Mouse (Mus musculus): ENCODE results near the gene Anxa2. TPM values are rescaled to one million over a fixed set of nuclear protein-coding genes. Genes with fewer than 3 reads are reported as not detected.

Anxa2 gene
- total RNA-seq, 2 experiments from 2014 or later = 34.1 to 50.4 TPM

DNA sequence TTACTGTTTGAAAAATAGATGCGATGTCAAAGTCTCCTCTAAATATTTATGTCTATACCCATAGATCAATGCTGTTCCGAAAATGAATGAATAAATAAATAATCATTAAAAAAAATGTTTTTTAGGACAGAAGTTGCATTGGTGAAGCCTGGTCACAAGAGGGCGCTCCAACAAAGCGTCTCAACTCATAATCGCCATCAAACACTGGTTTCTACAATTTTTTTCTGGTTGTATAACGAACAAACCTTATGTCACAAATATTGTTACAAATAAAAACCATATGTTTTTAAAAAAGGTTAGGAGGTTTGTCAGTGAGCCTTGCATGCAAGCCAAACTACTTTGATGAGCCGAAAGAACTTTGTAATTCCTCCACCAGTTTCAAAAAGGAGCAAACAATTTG is 52.2 kb downstream of the Anxa2 start:
- intact Hi-C loops (cut with DNase I) = no loop called here
- DNase-seq = no peak

DNA sequence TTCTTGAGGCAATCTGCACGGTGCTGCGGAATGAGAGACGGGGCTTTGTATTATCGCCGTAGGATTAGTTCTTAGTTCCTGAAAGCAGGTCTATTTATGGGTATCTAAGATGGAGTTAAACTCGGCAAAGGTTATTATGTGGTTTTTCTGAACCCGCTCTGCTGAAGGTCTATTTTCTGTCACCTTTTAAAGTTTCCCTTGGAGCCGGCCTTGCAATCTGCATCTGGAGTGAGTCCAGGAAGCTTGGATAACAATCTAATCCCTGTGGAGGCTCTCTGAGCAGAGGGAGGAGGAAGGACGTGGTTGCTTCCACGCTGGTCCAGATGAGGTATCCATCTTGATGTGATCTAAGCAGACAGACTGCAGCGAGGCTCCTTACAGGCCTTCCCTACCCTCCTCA is 53.8 kb downstream of the Anxa2 start:
- intact Hi-C loops (cut with DNase I) = no loop called here

DNA sequence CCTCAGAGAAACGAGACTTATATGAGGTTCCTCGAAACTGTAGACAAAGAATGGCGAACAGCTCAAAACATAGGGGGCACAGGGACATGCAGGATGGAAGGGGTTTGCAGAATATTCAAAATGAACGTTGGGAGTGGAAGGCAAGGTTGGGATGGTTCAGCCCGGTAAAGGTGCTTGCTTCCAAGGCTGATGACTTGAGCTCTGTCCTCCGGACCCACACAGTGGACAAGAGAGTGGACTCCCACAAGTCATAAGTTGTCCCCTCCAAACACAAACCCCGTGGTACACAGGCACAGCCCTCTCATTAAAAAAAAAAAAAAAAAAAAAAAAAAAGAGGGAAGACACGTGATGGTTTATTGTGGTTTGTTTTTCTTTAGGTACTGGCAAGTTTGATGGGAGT is 54.6 kb downstream of the Anxa2 start:
- DNase-seq = no peak
- intact Hi-C loops (cut with DNase I) = no loop called here

More for the DNA sequence above, 53.8 kb downstream of the Anxa2 start:
- DNase-seq = no peak

DNA sequence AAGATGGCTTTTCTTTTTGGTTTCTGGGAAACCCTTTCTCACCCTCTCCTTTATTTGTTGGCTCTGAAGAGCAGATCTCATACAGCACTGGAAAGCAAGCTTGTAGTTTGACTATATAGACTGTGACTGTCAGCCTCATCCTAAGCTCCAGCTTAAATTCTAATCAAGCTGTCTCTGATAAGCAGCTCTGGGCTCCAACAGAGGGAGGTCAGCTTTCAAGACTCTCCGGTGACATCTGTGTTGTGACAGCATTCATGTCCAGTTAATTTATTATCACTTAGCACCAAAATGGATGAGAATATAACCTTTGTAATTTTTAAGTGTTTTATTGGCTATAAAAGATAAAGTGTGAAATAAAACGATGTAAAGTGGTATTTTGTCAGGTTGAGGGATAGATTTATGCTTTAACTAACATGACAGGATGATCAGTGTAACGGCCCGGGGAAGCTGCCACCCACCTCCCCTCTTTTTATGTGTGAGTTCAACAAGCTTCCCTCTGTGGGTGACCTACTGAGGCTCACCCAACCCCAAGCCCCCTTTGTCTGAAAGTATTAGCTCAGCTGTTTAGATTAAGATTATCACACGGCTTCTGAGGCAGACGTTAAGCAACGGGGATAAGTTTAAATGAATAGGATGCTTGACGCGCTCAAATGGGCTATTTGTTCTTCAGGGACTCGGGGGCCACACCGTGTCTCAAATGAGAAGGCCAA is 58.6 kb downstream of the Anxa2 start:
- no peak for DNase-seq
- intact Hi-C loops (cut with DNase I) = no loop called here

DNA sequence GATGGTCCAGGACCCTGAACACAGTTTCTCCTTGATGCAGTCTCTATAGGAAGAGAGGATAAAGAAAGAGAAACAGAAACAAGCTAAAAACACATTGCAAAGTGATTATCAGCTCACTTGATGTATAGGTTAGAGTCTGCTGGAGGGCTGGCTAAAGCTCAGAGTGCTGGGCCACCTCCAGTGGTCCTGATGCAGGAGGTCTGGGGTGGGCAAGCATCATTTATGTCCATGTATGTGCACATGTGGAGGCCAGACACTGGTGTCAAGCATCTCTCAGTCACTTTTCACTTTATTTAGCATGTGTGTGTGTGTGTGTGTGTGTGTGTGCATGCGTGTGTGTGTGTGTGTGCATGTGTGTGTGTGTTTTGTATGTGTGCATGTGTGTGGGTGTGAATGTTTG is 59.3 kb downstream of the Anxa2 start:
- intact Hi-C loops (cut with DNase I) = no loop called here
- no peak for DNase-seq

DNA sequence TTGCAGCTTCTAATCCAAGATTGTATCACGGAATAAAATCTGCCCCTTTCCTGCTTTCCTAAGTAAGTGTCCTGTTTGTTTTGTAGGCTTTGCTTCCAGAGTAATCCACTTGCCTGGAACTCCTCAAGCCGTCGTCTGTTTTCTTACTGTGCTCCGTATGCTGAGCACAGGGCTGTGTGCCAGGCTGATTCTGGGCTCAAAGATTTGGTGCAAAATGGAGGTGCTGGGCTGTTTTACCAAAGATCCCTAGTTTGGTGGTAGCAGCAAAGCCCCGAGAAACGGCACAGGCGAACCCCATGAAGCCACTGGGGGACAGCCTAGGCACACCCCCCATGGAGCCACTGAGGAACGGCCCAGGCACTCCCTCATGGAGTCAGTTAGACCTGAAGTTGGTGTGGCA is 60.8 kb downstream of the Anxa2 start:
- intact Hi-C loops (cut with DNase I) = no loop called here

DNA sequence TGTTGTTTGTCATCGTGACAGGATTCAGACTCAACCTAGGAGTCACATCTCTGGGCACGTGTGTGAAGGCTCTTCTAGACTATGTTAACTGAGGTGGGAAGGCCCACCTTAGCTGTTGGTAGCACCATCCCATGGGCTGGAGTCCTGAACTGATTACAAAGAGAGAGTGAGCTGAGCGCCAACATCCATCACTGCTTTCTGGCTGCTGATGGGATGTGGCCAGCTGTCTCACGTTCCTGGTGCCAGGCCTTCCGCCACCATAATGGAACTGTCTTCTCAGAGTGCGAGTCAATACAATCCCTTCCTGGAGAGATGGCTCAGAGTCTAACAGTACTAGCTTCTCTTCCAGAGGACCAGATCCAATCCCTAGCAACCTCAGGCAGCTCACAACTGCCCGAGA is 62.0 kb downstream of the Anxa2 start:
- intact Hi-C loops (cut with DNase I) = no loop called here
- DNase-seq = no peak

More for the DNA sequence above, 60.8 kb downstream of the Anxa2 start:
- DNase-seq = no peak

DNA sequence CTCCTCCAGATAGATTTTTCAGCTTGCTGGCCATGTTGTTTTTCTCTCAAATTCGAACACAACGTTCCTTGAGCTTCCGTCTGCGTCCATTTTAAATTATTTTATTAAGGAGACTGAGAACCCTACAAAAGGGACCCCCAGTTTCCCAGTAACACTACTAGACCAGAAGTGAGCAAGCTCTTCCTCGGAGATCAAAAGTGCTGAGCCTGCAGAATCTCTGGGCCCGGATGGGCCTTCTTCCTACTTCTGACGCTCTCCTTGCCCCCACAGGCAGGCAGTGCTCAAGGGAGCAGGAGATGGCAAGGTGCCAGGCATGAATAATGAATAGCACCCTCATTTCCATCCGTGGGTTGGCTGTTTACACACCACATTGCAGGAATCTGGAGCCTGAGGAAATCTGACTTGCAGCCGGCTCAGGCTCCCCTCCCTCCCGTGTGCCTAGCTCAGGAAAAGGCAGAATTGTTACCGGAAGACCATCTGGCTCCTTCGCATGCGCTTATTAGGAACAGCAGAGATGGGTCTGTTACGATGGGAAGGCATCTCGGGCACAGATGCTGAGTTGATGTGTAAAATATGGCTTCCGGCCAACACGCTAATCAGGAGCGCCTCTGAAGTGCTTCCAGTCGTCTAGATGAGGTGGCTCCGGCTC is 64.1 kb downstream of the Anxa2 start:
- intact Hi-C loops (cut with DNase I) = no loop called here
- no peak for DNase-seq

Small RNAs within 50 kb of the gene (microRNA-seq; reads per million reads assigned to microRNA genes)
- 0 to 1.4 reads per million in 2 experiments for gene Mir3109

Other genes starting within 250 kb of the Anxa2 start
- 1 to 10 TPM; 4.5 to 4.7 TPM for gene Ice2, start 55.7 kb upstream of the Anxa2 start, total RNA-seq (2021)